Mouse (Mus musculus): ENCODE measurements around the gene Plk5.
A peak's percentile ranks its signal among the peaks of the same experiment; 100 is the strongest.

Gene Plk5

GRCm38 (mm10) chr10:80388731-80389130, 32.5 kb downstream of the Plk5 start:
- no peak for DNase-seq (ENCODE audit: low spot score in 2 of 2)

- no peak for DNase-seq (ENCODE audit: low spot score in 2 of 2)
Observed at GRCm38 (mm10) chr10:80389185-80389708, 33.0 kb downstream of the Plk5 start.

GRCm38 (mm10) chr10:80390697-80391096, 34.4 kb downstream of the Plk5 start:
- no peak for DNase-seq (ENCODE audit: low spot score in 2 of 2)

- DNase-seq (ENCODE audit: low spot score in 2 of 2), result no peak
Observed at GRCm38 (mm10) chr10:80392687-80393086, 36.4 kb downstream of the Plk5 start.

- DNase-seq (ENCODE audit: low spot score in 2 of 2), result no peak
Observed at GRCm38 (mm10) chr10:80395025-80395627, 38.9 kb downstream of the Plk5 start.

- DNase-seq (ENCODE audit: low spot score in 2 of 2), result no peak
Observed at GRCm38 (mm10) chr10:80396822-80397523, 40.7 kb downstream of the Plk5 start.

- no peak for DNase-seq (ENCODE audit: low spot score in 2 of 2)
Observed at GRCm38 (mm10) chr10:80397524-80398173, 41.4 kb downstream of the Plk5 start.

GRCm38 (mm10) chr10:80398174-80398535, 41.9 kb downstream of the Plk5 start:
- DNase-seq (ENCODE audit: low spot score in 2 of 2), result no peak

GRCm38 (mm10) chr10:80398719-80399190, 42.5 kb downstream of the Plk5 start:
- DNase-seq (ENCODE audit: low spot score in 2 of 2), result peak; percentile 97 to 98

- peak; percentile 98 for DNase-seq (ENCODE audit: low spot score in 2 of 2)
Observed at GRCm38 (mm10) chr10:80399191-80399972, 43.1 kb downstream of the Plk5 start, which contains the start of gene Mbd3. TSS of gene Mbd3 (minus strand) at chr10:80399550.

- no peak for DNase-seq (ENCODE audit: low spot score in 2 of 2)
Observed at GRCm38 (mm10) chr10:80399973-80400703, 43.9 kb downstream of the Plk5 start.

- no peak for DNase-seq (ENCODE audit: low spot score in 2 of 2)
Observed at GRCm38 (mm10) chr10:80400704-80401161, 44.5 kb downstream of the Plk5 start.

- no peak for DNase-seq (ENCODE audit: low spot score in 2 of 2)
Observed at GRCm38 (mm10) chr10:80403044-80403692, 46.9 kb downstream of the Plk5 start.

- DNase-seq (ENCODE audit: low spot score in 2 of 2), result no peak
Observed at GRCm38 (mm10) chr10:80405481-80406173, 49.4 kb downstream of the Plk5 start.

GRCm38 (mm10) chr10:80406684-80407501, 50.6 kb downstream of the Plk5 start, which contains the start of gene Uqcr11:
TSS of gene Uqcr11 (minus strand) at chr10:80406830.
- DNase-seq (ENCODE audit: low spot score in 2 of 2), result peak; percentile 81 to 87

- no peak for DNase-seq (ENCODE audit: low spot score in 2 of 2)
Observed at GRCm38 (mm10) chr10:80407924-80408323, 51.7 kb downstream of the Plk5 start.

GRCm38 (mm10) chr10:80412656-80413541, 56.6 kb downstream of the Plk5 start:
- no peak for DNase-seq (ENCODE audit: low spot score in 2 of 2)

Data from spleen, postnatal 14 days (tissue).